Mouse (Mus musculus): Measurements from ENCODE around the gene Ms4a4a. TPM values are rescaled to one million over a fixed set of nuclear protein-coding genes. Genes with fewer than 3 reads are reported as not detected.
A peak's percentile ranks its signal among the peaks of the same experiment; 100 is the strongest.
"Not testable (repeated sequence)": the region's sequence is repeated elsewhere in the genome, so short reads cannot be mapped to it uniquely, and the experiment has no call there.

Gene Ms4a4a
- total RNA-seq, 1 experiment from 2014 or later: 9.7 TPM

- ATAC-seq (replicated peaks; ENCODE audit: insufficient number of reproducible peaks, low FRiP score, low TSS enrichment, poor library complexity, severe bottlenecking): no peak
Measured at GRCm38 (mm10) chr19:11414084-11414483, 38.8 kb downstream of the Ms4a4a start.

GRCm38 (mm10) chr19:11415581-11415980 is 40.3 kb downstream of the Ms4a4a start:
- ATAC-seq (replicated peaks; ENCODE audit: insufficient number of reproducible peaks, low FRiP score, low TSS enrichment, poor library complexity, severe bottlenecking): no peak

GRCm38 (mm10) chr19:11418865-11419264 is 43.5 kb downstream of the Ms4a4a start:
- ATAC-seq (replicated peaks; ENCODE audit: insufficient number of reproducible peaks, low FRiP score, low TSS enrichment, poor library complexity, severe bottlenecking): not testable (repeated sequence)

GRCm38 (mm10) chr19:11431209-11431608 is 55.9 kb downstream of the Ms4a4a start:
- ATAC-seq (replicated peaks; ENCODE audit: insufficient number of reproducible peaks, low FRiP score, low TSS enrichment, poor library complexity, severe bottlenecking): peak; percentile 100

GRCm38 (mm10) chr19:11435058-11435834 is 59.9 kb downstream of the Ms4a4a start:
- no peak for ATAC-seq (replicated peaks; ENCODE audit: insufficient number of reproducible peaks, low FRiP score, low TSS enrichment, poor library complexity, severe bottlenecking)

Other genes with a start within 250 kb of the Ms4a4a start
- gene 1700017D01Rik, start 244.6 kb upstream of the Ms4a4a start, total RNA-seq (2017): 3.3 TPM in 1 of 3 replicates, not detected in the others
- gene 1700025F22Rik, start 210.2 kb upstream of the Ms4a4a start, total RNA-seq (2017): not detected in 3 replicates
- not detected in 3 replicates for gene Ms4a13, start 178.8 kb upstream of the Ms4a4a start, total RNA-seq (2017)
- gene Ms4a12, start 143.1 kb upstream of the Ms4a4a start, total RNA-seq (2017): not detected in 3 replicates
- 74.5 to 134 TPM (median 101 TPM) in 3 replicates for gene Ms4a1, start 109.3 kb upstream of the Ms4a4a start, total RNA-seq (2017)
- not detected in 3 replicates for gene Ms4a5, start 91.7 kb upstream of the Ms4a4a start, total RNA-seq (2017)
- 0.29 to 0.64 TPM in 2 of 3 replicates, not detected in the other for gene Ms4a14, start 61.1 kb upstream of the Ms4a4a start, total RNA-seq (2017)
- gene Ms4a7, start 39.4 kb upstream of the Ms4a4a start, total RNA-seq (2017): 2.2 to 2.4 TPM (median 2.4 TPM) in 3 replicates
- 52.0 to 109 TPM (median 89.6 TPM) in 3 replicates for gene Ms4a4c, start 29.2 kb downstream of the Ms4a4a start, total RNA-seq (2017)
- 78.1 to 289 TPM (median 80.3 TPM) in 3 replicates for gene Ms4a4b, start 68.0 kb downstream of the Ms4a4a start, total RNA-seq (2017)
- 292 to 487 TPM (median 394 TPM) in 3 replicates for gene Ms4a6c, start 93.8 kb downstream of the Ms4a4a start, total RNA-seq (2017)
- gene Gm8369, start 110.4 kb downstream of the Ms4a4a start, total RNA-seq (2017): 50.1 to 131 TPM (median 127 TPM) in 3 replicates
- 127 to 138 TPM (median 132 TPM) in 3 replicates for gene Ms4a6b, start 141.0 kb downstream of the Ms4a4a start, total RNA-seq (2017)
- gene Ms4a4d, start 161.3 kb downstream of the Ms4a4a start, total RNA-seq (2017): not detected in 3 replicates
- gene Ms4a6d, start 229.3 kb downstream of the Ms4a4a start, total RNA-seq (2017): 8.2 to 23.7 TPM (median 14.1 TPM) in 3 replicates
- gene Ms4a2, start 248.2 kb downstream of the Ms4a4a start, total RNA-seq (2017): 22.8 to 63.8 TPM (median 63.0 TPM) in 3 replicates

Data from monocyte, adult 5-6 weeks (primary cell).